Mouse (Mus musculus) T-cell, adult 66 days (primary cell): ENCODE data around the gene Noc2l. TPM values are rescaled to one million over a fixed set of nuclear protein-coding genes. Genes with fewer than 3 reads are reported as not detected.

Experiments used
- total RNA-seq, 2 experiments: library from RNA; stranded (reverse); gene quantifications; 3 replicates in 1 of 2; 4 replicates in 1 of 2; pipeline ENCODE4 v1.2.4; 2023

Gene Noc2l
- total RNA-seq: 10 to 100 TPM; 96.9 to 97.6 TPM

DNA sequence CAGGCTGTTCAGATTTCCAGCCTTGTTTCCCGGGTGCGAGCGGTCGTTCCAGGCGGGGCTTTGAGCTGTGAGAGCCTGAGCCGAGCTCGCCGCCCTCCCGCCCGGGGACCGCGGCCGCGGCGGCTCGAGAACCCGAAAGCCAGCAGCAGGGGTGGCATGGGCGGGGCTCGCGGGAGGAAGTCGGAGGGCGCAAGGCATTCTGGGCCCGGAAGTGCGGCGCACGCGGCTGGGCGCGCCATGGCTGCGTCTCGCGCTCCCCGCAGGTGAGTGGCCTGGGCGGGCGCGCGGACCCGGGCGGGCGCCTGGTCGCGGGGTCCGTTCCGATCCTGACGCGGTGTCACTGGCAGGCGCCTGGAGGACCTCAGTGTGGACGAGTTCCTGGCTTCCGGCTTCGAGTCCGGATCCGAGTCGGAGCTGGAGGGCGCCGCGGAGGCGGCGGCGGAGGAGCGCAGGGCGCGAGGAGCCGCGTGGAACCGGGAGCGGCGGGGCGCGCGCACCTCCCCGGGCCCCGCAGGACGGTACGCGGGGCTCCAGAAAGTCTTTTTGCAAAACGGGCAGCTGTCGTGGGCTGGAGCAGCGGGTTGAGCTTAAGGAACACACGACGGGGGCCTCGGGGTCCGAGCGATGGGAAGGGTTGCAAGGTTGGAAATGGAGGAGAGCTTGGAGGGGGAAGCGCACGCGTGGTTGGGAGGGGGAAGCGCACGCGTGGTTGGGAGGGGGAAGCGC lies at the start of gene Noc2l:
Gene Noc2l, plus strand, starts transcription at position 203 of the 726 bp plus-strand sequence.

DNA sequence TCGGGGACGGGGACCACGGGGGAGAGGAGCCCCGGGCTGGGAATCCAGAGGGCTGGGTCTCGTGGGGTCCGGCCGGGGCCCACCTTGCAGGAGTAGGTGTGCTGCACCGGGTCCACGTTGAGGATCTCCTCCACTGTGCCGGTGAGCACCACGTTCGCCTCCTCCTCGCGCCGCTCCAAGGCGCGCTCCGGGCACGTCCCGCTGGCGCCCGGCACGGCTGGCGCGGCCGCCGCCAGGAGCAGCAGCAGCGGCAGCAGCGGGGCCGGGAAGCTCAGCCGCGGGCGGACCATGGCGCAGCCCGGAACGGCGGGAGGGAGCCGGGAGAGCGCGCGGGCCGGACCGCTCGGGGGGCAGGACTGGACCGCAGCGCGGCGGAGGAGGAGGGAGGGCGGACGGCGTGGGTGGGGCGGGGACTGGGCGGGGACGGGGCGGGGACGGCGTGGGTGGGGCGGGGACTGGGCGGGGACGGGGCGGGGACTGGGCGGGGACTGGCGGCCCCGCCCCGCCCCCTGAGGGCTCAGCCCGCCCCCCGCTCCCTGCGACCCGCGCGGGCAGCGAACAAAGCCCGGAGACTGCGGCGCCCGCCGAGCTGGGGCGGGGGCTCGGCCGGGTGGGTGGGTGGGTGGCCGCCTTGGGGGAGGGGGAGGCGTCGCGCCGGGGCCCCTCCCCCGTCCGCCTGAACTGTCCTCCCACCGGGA lies 38.5 kb upstream of the Noc2l start, which contains the start of gene Agrn:
Gene Agrn, minus strand, starts transcription at position 358 of the 698 bp plus-strand sequence.

DNA sequence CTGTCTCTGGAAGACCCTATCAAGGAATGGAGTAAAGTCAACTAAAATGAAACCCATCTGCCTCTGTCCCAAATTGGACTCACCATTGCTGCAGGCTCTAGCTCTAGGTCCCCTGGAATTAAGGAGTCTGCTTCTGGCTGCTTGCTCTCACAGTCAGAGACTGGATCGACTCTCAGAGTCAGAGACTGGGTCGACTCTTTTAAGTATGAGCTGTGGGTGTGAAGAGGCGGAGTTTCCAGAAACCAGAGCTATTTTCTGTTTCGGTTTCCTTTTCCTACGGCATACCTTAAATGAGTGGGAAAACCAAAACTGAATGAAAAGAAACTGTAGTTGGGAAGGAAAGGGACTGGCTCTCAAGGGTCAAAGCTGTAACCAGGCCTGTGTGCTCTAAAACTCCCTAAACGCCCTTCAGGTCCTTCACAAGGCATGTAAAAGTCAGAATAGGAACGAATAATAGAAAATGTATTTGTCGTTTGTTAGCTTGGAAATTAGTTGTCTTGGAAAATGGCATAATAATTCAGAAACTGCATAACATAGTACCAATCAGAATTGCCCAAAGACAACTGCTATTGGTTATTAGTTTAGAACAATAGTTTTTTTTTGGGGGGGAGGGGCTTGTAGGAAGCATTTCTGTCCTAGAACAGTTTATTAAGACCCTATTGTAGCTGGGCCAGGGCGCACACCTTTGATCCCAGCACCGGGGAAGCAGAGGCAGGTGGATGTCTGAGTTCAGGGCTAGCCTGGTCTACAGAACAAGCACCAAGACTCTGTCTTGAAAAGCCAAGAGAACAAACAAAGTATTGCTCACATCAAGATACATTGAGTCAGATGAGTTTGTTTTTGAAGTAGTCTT lies 35.0 kb upstream of the Noc2l start, which contains the start of gene Isg15:
Gene Isg15, minus strand, starts transcription at position 196 of the 853 bp plus-strand sequence.

DNA sequence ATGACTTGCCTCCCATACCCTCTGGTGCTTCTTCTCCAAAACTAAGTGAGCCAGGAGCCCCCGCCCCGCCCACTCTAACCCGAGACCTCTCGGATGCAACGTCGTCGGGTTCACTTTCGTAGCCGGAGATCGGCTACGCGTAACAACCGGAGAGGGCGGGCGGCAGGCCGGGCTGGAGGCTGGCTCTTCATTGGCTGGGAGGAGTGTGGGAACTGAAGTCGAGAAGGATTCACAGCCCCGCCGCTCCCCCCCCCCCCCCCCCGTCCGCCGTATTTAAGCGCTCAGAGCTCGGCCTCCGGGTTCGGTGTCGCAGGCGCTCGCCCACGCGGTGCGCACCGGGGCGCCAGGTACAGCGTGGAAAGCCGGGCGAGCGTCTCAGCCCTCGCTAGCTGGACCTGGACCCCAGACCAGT lies 32.8 kb upstream of the Noc2l start, which contains the start of gene AW011738:
Gene AW011738, plus strand, starts transcription at position 304 of the 412 bp plus-strand sequence.

DNA sequence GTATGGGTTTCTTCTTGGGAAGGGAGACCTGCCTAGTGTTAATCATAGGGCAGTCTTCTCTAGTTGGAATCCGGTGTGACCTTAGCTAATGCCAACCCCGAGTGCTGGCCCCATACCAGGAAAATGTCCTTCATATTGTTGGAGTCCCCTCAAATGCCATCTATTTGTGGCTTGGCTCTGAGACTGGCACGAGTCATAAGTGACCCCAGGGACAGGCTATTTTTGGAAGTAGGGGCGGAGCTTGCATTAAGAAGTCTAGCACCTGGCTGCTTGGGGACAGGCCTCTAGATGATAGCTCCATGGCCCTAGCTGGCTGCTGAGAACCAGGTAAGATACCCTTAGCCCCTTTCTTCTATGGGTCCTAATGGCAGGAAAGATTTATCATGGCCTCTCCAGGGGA lies 20.2 kb upstream of the Noc2l start, which contains the start of gene Perm1:
Gene Perm1, plus strand, starts transcription at position 220 of the 400 bp plus-strand sequence.

DNA sequence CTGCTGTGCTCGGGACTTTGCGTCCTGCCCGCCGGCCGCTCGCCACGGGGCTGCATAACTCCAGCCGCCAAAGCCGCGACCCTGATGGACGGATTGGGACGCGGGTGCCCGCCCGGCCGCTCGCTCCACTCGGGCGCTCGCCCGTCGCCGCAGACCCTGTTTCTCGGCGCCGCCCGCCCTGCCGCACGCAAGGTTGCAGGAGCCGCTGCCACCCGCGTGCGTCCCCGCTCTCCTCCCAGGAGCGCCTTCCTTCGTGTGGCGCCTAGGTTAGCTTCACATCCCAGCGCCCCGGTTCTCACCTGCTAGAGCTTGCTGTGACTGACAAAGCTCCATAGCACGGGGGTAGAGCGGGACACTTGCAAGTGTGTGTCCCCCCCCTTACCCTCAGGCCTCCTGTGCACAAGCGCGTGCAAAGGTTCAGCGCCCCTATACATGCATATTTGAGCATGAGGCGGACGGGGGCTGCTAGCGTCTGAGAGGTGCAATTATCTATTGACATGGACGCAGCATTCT lies 1.1 kb upstream of the Noc2l start, which contains the start of gene Plekhn1:
Gene Plekhn1, minus strand, starts transcription at position 157 of the 513 bp plus-strand sequence.

DNA sequence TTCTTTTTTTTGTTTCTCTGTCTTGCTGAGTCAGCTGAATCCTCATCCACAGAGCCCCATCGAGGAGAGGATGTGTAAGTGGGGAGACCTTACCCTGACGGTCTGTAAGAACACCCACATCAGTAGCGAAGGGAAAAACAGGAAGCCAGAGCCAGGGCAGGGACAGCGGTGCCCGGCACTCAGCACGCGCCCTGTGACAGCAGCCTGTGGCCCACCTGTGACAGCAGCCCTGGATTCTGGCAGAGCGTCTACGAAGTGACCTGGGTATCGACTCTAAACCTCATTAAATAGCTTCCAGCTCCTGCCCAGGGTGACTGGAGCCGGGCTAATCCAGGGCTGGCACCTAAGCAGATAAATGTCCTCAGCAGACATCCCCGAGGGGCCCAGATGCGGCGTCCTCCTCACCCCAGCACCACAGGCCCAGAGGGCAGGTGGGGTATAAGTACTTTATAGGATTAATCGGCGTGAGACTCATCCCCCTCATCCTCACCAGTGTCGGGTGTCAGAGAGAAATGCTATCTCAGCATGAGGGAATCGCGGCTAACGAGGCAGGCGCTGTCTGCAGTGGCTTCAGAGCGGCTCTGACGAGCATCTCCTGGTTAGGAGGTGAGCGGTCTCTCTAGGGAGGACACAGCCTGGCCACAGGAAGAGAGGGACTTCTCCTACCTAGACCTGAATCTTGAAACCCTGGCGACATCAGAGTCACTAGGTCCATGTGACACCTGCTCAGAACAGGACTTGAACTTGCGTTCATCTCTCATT lies 19.4 kb downstream of the Noc2l start, which contains the start of gene Samd11:
Gene Samd11, minus strand, starts transcription at position 580 of the 762 bp plus-strand sequence.

Other genes with a start within 250 kb of the Noc2l start
- gene B3galt6, start 243.4 kb upstream of the Noc2l start, total RNA-seq: 1 to 10 TPM; 3.8 to 4.4 TPM
- 100 to 1,000 TPM; 204 to 233 TPM for gene Sdf4, start 243.1 kb upstream of the Noc2l start, total RNA-seq
- 10 to 100 TPM; 25.0 to 30.6 TPM for gene Tnfrsf4, start 222.2 kb upstream of the Noc2l start, total RNA-seq
- 10 to 100 TPM; 45.0 to 65.5 TPM for gene Tnfrsf18, start 209.8 kb upstream of the Noc2l start, total RNA-seq
- gene Ttll10, start 176.6 kb upstream of the Noc2l start, total RNA-seq: not detected
- 10 to 100 TPM; 41.6 to 44.0 TPM for gene 9430015G10Rik, start 126.0 kb upstream of the Noc2l start, total RNA-seq
- 1 to 10 TPM; 1.5 TPM for gene Rnf223, start 105.5 kb upstream of the Noc2l start, total RNA-seq
- gene Agrn, start 38.5 kb upstream of the Noc2l start, total RNA-seq: 1 to 10 TPM; 6.5 to 7.6 TPM
- 10 to 100 TPM; 11.6 to 19.5 TPM for gene Isg15, start 35.2 kb upstream of the Noc2l start, total RNA-seq
- gene AW011738, start 32.7 kb upstream of the Noc2l start, total RNA-seq: 1 to 10 TPM; 7.8 to 9.5 TPM
- under 1 TPM; 0.32 to 0.39 TPM for gene Perm1, start 20.1 kb upstream of the Noc2l start, total RNA-seq
- gene Plekhn1, start 1.2 kb upstream of the Noc2l start, total RNA-seq: 10 to 100 TPM; 48.7 to 52.1 TPM
- gene Samd11, start 19.6 kb downstream of the Noc2l start, total RNA-seq: 1 to 10 TPM; 1.6 to 4.0 TPM
- not detected for gene Vmn2r-ps159, start 95.1 kb downstream of the Noc2l start, total RNA-seq